In genomic region chr7:118256740-118257139, GRCm38 (mm10) we compare ENCODE assay signal across 15 mouse cellular contexts.
"Had no signal": no experiment of that assay in that cellular context is flagged by ENCODE, and none has a peak within 500 bp of the region (broad histone marks: within the 10 kb centered on the region; RNA-seq: fewer than 3 reads in every experiment).

No protein-coding gene starts in this region.

- ATAC-seq: midbrain, embryonic 16.5 days had no signal

- H3K9ac ChIP-seq: limb, embryonic 12.5 days; lung, embryonic 15.5 days; midbrain, embryonic 12.5 days; neural tube, embryonic 13.5 days had no signal

- H3K9me3 ChIP-seq: limb, embryonic 12.5 days; lung, embryonic 15.5 days; midbrain, embryonic 12.5 days; neural tube, embryonic 13.5 days had no signal

- H3K36me3 ChIP-seq: limb, embryonic 12.5 days; lung, embryonic 15.5 days; midbrain, embryonic 12.5 days; neural tube, embryonic 13.5 days had no signal

- H3K4me2 ChIP-seq: limb, embryonic 12.5 days; lung, embryonic 15.5 days; midbrain, embryonic 12.5 days; neural tube, embryonic 13.5 days had no signal

- H3K4me3 ChIP-seq: limb, embryonic 12.5 days; lung, embryonic 15.5 days; midbrain, embryonic 12.5 days; neural tube, embryonic 13.5 days had no signal

- H3K27me3 ChIP-seq: limb, embryonic 12.5 days; lung, embryonic 15.5 days; midbrain, embryonic 12.5 days; neural tube, embryonic 13.5 days had no signal

- DNase-seq: kidney, adult 9 months; kidney, postnatal 36 days; layer of hippocampus, adult 9-11 months; liver; retina, postnatal 1 day; right cerebral cortex, postnatal 4 days; spleen, adult 18-20 months; thymus, adult 18-20 months; thymus, postnatal 36 days had no signal

- H3K27ac ChIP-seq: kidney, postnatal 0 days; limb, embryonic 12.5 days; lung, embryonic 15.5 days; midbrain, embryonic 12.5 days; neural tube, embryonic 13.5 days had no signal
